Mouse (Mus musculus) cerebellum, postnatal 36 days (tissue): Measurements from ENCODE around the gene Neto2.
A peak's percentile ranks its signal among the peaks of the same experiment; 100 is the strongest.
"Not testable (repeated sequence)": the region's sequence is repeated elsewhere in the genome, so short reads cannot be mapped to it uniquely, and the experiment has no call there.

Source experiments
- DNase-seq, 2 experiments: peaks; one replicate each; pipeline ENCODE4 v3.0.0; 2021 to 2022; ENCODE audit warnings: mixed read lengths in 2 of 2

Gene Neto2

DNA sequence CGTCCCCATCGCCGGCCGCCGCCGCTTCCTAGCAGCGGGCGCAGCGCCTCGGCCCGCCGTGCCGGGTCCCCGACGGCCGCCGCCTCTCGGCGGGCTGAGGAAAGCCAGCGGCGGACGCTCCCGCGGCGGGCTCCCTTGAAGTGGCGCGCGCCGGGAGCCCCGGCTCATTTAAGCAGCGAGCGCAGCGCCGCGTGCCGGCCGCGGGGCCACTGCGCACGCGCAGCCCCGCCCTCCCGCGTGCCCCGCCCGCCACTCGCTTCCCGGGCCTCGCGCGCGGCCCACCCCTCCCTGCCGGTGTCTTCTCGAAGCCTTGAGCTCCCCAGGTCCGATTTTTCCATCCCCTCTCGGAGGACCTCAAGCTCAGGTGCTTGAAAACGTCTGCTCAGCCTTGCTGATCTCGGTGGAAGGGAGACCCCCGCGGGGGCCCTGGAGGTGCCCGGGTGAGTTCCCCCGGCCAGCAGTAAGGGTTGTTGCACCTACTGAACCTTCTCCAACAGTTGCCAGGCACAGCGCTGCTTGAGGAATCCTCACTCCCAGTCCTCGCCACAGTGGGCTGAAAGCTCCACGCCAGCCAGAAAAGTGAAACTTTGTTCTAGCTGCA lies at the start of gene Neto2:
Neto2 (minus strand) TSS at position 174 of the 601 bp plus-strand sequence.
- peak; percentile 80 to 84 for DNase-seq

DNA sequence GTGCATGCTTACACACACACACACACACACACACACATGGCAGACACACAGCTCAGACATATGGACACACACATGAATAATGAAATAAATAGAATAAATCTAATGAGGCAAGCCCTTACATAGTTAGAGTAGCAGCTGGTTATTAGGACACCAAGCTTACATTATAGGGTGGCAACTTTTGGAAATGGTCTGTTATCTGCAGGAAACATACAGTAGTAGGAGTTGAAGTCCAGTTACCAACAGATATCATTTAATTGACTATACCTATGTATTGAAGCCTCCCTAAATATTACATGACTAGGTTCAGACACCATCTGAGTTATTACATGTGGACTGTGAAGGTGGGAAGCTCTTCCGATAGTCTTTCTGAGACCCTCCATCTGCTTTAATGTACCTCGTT lies 44.3 kb upstream of the Neto2 start:
- DNase-seq = no peak

DNA sequence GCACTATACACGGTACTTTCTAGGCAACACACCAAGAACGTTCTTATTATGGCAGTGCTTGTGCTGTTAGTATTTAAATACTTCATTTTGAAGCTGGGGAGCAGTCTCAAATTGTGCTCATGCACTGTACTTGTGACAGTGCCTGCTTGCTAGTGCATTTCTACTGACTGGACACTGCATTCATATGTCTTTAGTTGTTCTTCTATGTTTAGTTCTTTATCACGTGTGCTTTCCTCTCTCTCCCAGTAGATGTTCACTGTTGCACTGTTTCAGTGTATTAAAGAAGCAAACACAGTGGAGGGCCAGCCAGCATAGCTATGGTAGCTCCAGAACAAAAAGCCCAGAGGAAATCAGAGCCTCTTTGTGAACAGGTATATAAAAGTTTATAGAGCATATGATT lies 29.8 kb upstream of the Neto2 start:
- no peak for DNase-seq

DNA sequence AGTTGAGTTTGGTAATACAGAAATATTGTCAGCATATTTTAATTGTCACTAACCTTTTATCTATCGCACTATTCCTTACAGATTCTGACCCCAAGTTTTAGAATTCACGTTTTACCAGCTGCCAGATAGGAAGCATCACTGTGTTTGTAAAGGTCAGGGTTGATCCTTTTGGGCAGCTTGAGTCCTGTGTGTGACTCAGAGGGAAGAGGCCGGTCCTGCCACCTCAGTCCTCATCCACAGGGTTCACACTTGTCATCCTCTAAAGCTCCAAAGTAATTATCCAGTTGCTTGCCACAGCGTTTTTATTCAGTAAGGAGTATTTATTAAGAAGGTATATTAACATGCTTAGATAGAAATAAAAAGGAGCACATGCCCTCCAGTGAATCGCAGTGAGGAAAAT lies 16.5 kb upstream of the Neto2 start:
- no peak for DNase-seq

DNA sequence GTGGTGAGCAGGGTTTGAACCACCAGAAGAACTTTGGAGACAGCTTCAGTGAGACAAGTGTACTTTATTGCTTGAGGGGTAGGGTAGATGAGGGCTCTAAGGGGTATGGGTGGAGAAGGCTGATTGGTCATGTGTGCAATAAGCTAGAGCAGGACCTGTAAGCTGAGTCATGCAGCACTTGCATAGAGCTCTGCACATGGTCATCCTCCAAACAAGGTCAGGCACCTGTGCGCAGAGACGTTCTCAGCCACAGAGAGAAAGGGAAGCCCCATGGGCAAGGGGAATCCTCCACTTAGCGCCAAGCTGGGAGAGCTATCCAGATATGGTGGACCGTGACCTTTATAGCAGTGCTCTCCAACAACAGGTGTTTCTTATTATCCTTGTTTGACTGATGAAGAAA lies 16.0 kb upstream of the Neto2 start:
- DNase-seq = no peak

DNA sequence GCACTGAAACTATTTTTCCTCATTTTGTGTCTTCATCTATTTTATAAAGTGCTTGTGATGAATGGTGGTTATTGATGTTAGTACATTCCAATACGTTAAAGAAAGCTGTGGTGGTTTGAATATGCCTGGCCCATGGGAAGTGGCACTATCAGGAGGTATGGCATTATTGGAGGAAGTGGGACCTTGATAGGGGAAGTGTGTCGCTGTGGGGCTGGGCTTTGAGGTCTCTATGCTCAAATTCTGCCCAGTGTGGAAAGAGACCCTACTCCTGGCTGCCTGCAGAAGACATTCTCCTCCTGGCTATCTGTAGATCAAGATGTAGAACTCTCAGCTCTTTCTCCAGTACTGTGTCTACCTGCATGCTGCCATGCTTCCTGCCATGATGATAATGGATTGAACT lies 6.3 kb upstream of the Neto2 start:
- no peak for DNase-seq

DNA sequence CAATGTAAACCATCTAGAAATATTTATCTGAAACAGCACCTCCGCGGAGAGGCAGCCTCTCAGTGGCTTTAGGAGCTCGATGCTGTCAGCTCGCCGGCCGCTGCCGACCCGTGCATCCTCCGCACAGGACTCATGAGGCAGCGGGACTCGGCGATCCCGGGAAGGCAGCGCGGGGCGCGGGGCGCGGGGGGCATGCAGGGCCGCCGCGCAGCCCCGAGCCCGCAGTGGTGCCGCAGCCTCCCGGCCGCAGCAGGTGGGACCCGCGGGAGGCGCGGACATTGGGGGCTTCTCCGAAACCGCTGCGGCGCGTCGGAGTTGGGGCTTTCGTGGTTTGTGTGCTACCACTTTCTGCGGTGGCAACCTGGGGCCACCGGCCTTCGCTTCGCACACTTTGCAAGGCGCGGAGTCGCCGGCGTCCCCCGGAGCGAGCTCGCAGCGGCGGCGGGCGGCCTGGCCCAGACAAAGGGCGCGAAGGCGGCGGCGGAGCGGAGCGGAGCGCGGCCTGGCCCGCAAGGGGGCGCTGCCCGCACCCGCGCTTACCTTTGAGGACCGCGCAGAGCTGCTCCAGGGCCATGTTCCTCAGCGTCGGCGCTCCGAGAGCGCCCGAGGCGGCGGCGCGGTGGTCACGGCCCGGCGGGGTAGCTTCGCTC lies 498 bp downstream of the Neto2 start:
- DNase-seq = peak; percentile 72 to 83

DNA sequence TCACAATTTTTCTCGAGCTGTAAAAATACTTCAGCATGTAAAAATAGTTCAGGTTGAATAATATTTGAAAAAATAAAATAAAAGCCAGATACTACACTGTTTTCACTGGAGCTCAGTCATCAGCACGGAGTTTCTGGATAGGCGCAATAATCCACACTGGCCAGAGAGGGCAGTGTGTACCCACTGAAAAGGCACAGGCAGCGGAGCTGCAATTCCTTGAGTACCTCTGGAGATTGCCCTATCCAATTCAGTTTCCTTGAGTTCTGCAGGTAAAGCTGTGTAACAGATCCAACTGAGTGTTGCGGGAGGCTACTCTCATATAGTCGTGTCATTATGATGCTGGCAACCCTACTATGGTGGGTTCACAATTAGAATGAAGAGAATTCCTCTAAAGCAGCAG lies 1.7 kb downstream of the Neto2 start:
- DNase-seq = peak; percentile 77 to 78

DNA sequence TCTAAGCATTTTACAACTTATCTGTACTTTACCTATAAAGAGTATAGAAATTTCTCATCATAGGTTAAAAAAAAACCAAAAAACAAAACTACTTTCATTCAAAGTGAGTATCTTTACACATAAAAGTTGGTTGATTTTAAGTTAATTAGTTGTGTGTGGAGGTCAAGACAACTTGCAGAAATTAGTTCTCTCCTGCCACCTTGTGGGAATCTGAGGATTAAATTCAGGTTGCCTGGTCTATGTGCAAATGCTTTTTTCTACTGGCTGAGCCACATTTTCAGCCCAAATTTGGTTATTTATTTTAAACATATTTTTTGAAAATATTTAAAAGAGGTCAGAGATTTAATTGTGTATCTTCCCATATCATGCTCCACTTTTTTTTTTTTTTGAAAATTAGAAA lies 35.6 kb downstream of the Neto2 start:
- peak in 1 of 2 experiments; percentile 12 for DNase-seq

DNA sequence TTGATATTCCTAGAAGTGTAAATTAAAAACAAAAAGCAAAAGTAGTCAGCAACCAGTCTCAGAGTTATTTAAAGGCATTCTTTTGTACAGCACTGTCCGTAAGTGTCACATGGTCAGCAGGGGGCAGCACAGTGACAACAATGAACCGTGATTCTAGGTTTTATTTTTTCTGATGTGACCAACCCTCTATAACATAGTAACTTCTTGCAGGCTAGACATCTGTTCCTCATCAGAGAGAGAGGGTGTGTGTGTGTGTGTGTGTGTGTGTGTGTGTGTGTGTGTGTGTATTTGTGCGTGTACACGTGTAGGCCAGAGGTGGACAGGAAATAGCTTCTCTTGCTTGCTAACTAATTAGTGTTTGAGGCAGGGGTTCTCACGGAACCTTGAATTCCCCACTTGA lies 38.7 kb downstream of the Neto2 start:
- DNase-seq = peak; percentile 65 to 69

DNA sequence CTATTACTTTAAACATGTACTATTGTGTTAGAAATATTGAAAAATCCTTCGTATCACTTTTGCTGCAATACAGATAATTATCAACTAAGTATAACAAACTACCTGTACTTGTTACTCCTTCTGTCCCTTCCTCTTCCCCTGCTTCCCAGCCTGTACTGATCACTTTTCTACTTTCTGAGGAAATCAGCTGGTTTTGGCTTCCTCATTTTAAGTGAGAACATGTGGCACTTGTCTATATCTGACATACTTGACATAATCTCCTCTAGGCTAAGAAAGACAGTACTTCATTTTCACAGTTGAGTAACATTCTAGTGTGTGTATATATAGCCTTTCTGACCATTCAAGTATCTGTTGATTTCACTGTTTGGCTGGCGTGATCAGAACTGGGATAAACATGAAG lies 49.5 kb downstream of the Neto2 start:
- DNase-seq = no peak

DNA sequence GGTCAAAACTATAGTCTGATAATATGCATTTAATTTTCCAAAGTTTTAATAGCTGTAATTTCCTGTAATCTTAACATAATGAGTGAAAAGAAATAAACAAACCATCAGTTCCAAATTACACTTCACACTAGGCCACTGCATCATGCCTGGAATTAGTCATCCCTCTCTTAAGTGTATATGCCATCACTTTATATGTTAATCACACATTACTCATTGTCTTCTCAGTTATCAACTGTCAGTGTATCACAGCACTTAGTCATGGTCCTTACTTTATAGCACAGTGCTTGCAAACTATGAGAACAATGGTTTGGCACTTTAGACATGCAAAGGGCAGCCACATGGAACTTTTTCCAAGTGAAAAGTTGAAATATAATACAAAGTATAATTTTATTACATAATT lies 52.2 kb downstream of the Neto2 start:
- DNase-seq = no peak

DNA sequence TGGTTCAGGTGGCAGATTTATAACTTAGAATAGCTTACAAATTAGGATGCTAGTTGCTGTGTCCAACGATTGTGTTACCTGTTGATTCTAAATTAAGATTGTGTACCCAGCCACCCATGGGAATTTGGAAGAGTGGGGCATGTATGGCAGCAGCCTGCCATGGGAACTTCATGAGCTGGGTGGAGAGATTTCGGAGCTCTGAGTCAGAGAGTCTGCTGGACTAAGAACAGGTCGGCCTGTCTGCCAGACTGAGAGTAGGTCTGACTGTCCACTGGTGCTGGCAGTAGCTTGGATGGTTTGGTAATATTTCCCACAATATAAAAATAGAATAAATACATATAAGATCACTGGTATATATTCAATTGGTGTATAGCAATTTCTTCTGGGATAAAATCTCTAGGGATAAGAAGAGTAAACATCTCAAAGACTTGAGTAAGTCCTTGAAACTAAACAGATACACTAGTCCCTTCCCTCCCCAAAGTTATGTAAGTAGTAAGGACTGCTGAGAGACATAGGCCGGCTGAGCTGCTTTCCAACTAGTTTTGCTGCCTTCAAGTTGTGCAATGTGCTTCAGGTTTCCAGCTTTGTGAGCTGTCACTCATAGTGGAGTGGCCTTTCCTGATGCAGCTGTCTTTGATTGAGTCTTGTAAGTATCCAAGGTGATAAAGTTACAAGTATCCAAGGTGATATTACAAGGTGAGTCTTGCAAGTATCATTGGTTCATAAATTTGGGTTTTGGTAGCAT lies 55.6 kb downstream of the Neto2 start:
- DNase-seq = no peak

DNA sequence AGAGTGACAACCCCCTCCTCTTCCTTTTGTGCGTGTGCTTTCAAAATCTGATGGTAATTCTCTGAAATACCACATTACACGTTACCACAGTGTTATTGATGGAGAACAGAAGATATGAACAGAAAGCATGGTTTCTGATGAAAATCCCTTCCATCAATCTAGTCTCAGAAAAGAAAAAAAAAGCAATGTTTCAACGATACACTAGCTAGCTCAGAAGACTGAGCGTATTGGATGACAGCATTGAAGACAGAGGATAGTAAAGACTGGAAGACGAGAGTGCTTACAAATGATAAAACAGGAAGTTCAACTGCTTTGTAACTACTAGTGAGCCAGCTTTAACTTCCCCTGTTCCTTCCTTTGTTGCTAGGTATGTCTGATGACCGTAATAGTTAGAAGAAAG lies 76.3 kb downstream of the Neto2 start:
- DNase-seq = no peak

DNA sequence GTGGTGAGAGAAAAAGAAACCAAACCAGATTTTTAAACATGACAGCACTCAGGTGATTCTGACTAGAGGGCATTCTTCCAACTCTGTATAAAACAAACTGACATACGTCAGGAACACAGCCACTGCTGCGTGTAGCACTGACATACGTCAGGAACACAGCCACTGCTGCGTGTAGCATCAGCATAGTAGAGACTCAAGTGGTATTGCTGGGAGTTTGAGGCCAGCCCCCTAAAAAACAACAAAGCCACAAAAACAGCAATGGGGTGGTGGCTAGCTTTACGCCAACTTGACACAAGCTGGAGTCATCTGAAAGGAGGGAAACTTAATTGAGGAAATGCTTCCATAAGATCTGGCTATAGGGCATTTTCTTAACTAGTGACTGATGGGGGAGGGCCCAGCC lies 77.5 kb downstream of the Neto2 start:
- no peak for DNase-seq

DNA sequence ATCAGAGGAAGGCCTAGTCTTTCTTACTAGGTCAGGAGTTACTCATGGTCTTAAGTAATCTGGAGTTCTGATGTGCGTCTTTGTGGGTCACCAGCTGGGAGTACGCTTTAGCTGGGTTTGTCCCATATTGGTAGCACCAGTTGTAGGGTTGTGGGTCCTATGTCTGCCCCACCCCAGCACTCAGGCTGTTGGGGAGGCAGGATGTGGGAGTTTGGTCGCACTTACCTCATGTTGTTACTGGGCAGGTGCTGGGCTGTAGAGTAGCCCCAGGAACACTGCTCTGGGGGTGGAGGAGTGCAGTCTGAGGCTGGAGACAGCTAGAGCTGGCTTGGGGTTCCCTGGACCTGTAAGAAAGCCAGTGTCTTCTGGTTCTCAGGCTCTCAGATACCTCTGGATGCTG lies 81.9 kb downstream of the Neto2 start:
- no peak for DNase-seq

DNA sequence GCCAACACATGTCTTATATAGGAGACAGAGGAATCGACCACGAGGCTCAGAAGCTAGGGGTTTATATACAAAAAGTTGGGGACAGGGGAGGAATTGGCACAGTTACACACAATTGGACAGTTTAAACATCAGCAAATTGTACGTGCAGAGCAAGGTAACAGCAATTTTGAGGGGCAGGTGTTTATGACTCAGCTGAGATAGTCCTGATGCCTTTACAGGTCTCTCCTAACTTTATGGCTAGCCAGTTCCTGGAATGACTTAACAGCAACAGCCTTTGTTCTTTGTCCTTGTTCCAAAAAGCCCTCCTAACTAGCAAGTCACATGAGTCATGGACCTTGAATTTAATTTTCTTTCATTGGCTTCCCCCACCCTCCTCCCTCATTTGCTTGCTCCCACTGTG lies 83.6 kb downstream of the Neto2 start:
- DNase-seq = not testable (repeated sequence)

DNA sequence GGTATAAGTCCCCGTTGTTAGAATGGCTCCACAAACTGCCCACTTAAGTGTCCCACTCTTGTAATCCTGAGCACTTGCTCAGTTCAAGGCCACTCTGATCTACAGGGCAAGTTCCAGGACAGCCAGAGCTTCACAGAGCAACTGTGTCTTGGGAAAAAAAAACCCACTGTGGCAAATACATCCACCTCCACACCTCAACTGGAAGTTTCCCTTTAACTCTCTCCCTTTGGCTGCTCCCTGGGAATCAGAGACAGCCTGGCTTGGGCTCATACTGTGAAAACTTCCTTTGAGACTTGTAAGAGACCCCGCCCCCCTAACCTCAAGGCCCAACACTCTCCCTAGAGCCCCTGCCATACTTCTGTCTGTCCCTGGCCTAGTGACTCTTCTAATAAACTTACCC lies 91.9 kb downstream of the Neto2 start:
- no peak for DNase-seq

DNA sequence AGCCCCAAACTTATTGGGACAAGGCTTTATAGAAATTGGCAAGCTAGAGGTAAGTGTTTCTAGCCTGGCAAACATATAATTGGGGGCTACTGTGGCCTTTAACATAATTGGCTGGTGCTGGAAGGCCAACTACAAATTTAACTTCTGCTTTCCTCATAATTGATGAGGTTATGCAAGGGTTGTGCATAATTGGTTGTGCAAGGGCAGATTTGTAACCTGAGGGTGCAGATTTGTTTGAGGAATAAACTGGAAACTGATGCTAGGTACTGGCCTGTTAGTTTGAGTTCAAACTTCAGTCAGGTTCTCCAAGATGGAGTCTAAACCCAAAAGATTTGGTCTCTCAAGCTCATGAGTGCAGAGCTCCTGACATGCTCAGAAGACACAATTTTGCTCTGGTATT lies 92.9 kb downstream of the Neto2 start:
- DNase-seq = no peak

DNA sequence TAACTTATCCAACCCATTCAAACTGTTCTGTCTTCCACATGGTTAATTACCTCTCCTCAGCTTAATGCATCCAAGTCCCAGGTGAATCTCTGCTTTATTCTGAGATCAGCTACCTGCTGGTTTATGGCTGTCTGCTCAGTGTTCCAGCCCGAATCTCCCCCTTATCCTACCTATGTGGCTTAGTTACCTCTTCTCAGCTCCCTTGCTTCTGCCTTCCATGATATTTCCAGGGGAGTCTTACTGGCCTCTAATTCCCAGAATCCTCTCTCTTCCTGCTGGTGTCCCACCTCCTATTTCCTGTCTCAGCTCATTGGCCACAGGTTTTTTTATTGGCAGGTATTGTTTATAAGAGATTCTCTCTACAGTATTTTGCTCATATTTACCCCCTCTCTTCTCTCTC lies 93.8 kb downstream of the Neto2 start:
- no peak for DNase-seq

DNA sequence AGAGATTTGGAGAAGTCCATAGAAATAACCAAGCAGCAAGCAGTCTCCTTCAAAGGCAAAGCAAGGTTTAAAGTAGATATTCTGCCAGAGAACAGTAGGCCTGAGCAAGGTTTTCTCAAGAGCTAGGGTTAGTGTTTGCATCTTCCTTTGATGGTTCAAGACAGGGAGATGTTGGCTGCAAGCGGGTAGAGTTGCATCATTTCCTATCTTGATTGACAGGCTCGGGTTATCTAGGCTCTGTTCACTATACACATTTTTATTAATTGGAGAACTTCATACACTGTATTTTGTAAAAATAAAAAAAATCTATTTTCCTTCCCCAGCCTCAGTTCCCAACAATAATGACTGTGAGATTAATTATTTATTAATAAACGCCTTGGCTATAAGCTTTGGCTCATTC lies 94.2 kb downstream of the Neto2 start:
- DNase-seq = no peak

DNA sequence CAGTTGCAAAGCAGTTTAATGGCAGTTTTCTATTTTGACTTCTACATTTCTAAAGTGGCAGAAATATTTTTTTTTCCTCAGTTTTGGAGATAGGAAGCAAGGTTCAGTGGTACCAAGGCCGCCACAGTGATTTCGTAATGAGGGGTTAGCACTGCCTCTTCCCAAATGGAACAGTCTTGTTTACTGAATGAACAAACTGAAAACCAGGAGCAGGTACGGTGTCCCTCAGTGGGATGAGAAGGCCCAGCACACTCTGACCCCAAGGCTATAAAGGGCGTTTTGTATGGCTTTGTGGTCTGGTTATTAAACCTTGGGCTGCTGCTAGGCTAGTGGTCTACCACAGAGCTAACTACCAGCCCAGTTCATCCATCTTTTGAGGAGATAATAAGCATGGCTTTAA lies 96.5 kb downstream of the Neto2 start:
- DNase-seq = no peak

DNA sequence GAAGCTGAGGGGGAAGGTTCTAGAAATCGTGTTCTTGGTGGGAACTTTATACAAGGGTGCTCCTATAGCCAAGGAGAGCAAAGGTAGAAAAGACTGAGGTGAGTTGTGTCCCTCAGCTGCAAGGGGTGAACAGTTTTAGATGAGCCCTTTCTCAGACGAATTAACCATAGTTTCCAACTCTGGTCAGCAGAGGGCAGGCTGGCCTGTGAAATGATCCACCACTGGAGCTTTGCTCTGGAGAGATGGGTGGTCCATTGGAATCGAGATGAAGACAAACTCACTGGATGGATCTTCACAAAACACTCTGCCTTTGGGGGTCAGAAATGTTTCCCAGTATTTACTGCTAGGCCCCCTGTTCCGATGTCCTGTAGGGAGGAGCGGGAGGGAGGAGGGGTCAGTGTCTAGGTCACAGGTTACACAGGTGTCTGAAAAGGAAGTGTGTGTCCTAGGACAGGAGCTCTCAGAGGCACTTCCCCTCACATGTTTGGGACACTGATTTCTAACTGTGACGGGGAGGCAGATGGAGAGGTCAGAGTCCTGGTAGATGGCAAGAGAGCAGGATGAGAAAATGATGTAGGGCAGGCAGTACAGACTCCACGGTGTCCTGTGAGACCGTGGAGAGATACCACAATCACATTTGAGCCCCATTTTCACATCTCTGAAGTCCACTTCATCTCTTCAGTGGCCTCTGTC lies 97.4 kb downstream of the Neto2 start:
- DNase-seq = peak; percentile 68 to 76

DNA sequence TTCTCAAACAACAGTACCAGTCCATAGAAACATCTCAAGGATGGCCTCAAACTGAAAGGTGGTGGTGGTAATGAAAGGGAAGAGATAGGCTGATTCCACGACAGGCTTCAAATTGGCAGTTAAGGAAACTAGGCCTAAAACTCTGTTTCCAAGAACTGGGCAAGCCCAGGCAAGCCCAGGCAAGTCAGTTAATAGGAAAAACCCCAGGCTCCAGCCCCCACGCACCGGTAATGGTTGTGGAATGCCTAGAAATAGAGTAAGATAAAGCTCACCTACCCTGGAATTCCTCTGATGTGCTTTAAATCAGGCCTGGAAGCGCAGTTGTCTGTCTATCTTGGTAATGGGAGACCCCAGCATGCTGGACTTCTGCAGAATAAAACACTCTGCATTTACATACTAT lies 98.0 kb downstream of the Neto2 start:
- DNase-seq = no peak
